Comparison of ENCODE assay signal across 19 mouse cellular contexts in the genomic region with DNA sequence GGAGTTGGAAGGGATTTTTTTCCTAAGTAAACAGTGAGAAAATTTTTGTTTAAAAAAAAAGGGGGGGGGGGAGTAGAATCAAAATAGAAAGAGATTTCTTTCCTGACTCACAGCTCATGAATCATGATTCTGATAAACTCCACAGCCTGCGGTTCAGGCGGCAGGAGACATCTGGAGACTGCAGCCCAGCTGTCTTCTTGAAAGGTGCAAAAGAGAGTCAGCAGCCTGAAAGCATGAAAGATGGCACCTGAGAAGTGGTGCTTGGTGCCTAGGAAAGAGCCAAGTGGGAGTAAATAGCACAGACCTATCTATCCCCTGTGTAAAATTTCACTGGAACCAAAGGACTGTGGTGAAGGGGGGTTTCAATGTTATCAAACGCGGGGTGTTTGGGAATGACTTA.
DNase-seq lines count a peak whose midpoint lies in the region; ATAC-seq lines count a peak whose summit lies in the region.
"Had no signal": no experiment of that assay in that cellular context is flagged by ENCODE, and none has a peak within 500 bp of the region (broad histone marks: within the 10 kb centered on the region; RNA-seq: fewer than 3 reads in every experiment).

No protein-coding gene starts in this region.

- DNase-seq in adrenal gland, postnatal 25 days = peak; percentile 1
- DNase-seq in adrenal gland, postnatal 14 days = no peak
- peak; percentile 61 for DNase-seq in right cerebral cortex, adult 18-20 months
- DNase-seq in right cerebral cortex, postnatal 4 days = no peak
- DNase-seq in right cerebral cortex, postnatal 14 days = peak; percentile 19
- DNase-seq: adrenal gland, postnatal 10 days; cerebellum, adult 9-10 months; heart, postnatal 36 days; kidney, adult 18-20 months; kidney, postnatal 10 days; lung, postnatal 4 days; midbrain, embryonic 14.5 days; retina, postnatal 1 day; spleen, adult 18-20 months; thymus, postnatal 14 days had no signal

- ATAC-seq in monocyte, adult 5-6 weeks (replicated peaks; ENCODE audit: insufficient number of reproducible peaks, low FRiP score, low TSS enrichment, poor library complexity, severe bottlenecking) = no peak
- ATAC-seq in CD4-positive, CD25-positive, alpha-beta regulatory T cell, adult 4 months = no peak
- ATAC-seq: forebrain, embryonic 14.5 days; inflammation-experienced regulatory T-cells, adult 6 months had no signal

Comparison
In these comparisons a context has a peak if more than half of its experiments do, and no peak if none do; other contexts are left out.
1. DNase-seq: peak in adrenal gland, postnatal 25 days (single experiment), right cerebral cortex, adult 18-20 months (single experiment) and right cerebral cortex, postnatal 14 days (single experiment); none in adrenal gland, postnatal 14 days (single experiment) and right cerebral cortex, postnatal 4 days (single experiment).